Mouse (Mus musculus) kidney, postnatal 10 days (tissue): ENCODE measurements around the gene Slc25a39.
"Not testable (repeated sequence)": the region's sequence is repeated elsewhere in the genome, so short reads cannot be mapped to it uniquely, and the experiment has no call there.

Source experiments
- DNase-seq: peaks from one replicate; pipeline ENCODE4 v3.0.0; 2021; ENCODE audit warnings: mixed read lengths

Gene Slc25a39

GRCm38 (mm10) chr11:102368347-102368746, 39.4 kb downstream of the Slc25a39 start:
- no peak for DNase-seq

- no peak for DNase-seq
These were observed 40.1 kb downstream of the Slc25a39 start for GRCm38 (mm10) chr11:102367504-102368280.

GRCm38 (mm10) chr11:102366103-102366502, 41.6 kb downstream of the Slc25a39 start, which contains the start of gene Slc4a1:
Slc4a1 (minus strand) TSS chr11:102366203.
- not testable (repeated sequence) for DNase-seq

GRCm38 (mm10) chr11:102365699-102366098, 42.0 kb downstream of the Slc25a39 start:
- no peak for DNase-seq

GRCm38 (mm10) chr11:102364570-102365371, 43.0 kb downstream of the Slc25a39 start:
- DNase-seq, result no peak

GRCm38 (mm10) chr11:102363623-102364022, 44.1 kb downstream of the Slc25a39 start:
- DNase-seq, result no peak

- DNase-seq, result no peak
These were observed 45.8 kb downstream of the Slc25a39 start for GRCm38 (mm10) chr11:102361776-102362495.

- no peak for DNase-seq
These were observed 49.4 kb downstream of the Slc25a39 start for GRCm38 (mm10) chr11:102358365-102358764.

- no peak for DNase-seq
These were observed 51.0 kb downstream of the Slc25a39 start for GRCm38 (mm10) chr11:102356636-102357350.

- no peak for DNase-seq
These were observed 51.6 kb downstream of the Slc25a39 start for GRCm38 (mm10) chr11:102356190-102356589.

- no peak for DNase-seq
These were observed 52.2 kb downstream of the Slc25a39 start for GRCm38 (mm10) chr11:102355501-102355900.

GRCm38 (mm10) chr11:102353021-102353431, 54.7 kb downstream of the Slc25a39 start:
- no peak for DNase-seq
